Mouse (Mus musculus): ENCODE data around the gene Spryd7.
"Not testable (repeated sequence)": the region's sequence is repeated elsewhere in the genome, so short reads cannot be mapped to it uniquely, and the experiment has no call there.

Spryd7 gene

DNA sequence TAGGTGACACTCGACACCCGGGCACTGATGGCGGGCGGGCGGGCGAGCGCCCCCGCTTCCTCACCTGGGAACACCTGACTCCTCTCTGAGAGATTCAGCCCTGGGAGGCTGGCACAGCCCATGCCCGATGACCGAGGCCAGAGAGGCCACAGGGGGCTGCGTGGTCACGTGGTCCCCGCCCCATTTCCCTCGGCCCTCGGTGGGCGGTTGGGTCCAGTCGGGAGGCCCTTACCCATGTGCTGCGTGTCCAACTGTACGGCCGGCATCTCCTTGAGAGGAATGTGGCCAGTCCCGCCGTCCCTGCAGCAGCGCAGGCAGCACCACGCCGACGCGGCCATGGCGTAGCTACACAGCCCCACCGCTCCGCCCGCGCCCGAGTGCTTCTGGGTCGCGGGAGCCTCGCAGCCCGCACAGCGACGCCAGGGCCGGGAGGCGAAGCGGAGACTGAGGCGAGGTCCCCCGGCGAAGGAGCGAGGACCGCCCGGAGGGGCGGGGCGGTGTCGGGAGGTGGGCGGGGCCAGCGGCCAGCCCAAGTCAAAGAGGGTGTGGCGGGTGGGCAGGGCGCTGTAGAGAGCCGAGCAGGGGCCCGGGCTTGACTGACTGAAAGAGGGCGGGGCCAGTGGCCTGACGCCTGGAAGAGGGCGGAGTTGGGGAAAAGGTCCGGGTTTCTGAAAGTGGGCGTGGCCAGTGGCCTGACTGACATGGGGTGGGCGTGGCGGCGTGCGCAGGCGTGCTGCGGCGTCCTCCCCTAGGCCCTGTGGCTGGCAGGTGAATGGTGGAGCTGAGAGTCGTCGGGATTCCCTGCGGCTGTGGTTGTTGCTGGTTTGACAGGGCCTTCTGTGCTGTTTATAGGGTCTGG, at the start of gene Spryd7:
Spryd7 (minus strand) TSS at position 598 of the 859 bp plus-strand sequence.
- in situ Hi-C loops (cut with MboI): no loop called here

DNA sequence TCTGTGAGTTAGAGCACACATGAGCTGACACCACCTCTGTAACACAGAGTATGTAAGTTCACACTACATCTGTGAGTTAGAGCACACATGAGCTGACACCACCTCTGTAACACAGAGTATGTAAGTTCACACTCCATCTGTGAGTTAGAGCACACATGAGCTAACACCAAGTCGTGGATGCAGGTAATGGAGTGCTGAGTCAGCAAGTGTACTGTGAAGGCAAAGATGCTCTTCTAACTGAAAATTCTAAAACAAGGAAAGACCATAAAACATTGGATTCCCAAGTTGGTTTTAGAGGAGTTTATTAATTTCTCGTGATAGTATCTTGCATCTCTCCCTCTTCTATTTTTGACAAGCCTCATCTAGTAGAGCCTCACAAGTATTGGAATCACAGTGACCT, 49.4 kb upstream of the Spryd7 start:
- in situ Hi-C loops (cut with MboI): not testable (repeated sequence)

DNA sequence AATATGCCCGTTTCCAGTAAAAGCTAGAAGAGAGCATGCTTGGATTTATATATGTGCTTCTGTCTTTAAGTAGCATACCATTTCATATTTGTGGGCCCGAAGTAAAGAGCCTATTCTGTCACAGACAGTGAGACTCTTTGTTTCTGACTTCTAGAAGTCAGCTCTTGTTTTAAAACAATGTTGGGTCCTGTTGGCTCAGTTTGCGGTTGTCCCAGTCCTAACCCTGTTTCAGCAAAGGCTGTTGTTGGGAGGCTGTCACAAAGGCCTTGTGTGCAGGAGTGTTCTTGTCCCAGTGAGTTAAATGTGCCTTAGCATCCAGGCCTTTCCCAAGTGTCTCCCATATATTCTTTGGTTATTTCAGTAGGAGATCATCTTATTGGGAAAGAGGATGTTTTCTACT, 47.4 kb upstream of the Spryd7 start:
- in situ Hi-C loops (cut with MboI): no loop called here

DNA sequence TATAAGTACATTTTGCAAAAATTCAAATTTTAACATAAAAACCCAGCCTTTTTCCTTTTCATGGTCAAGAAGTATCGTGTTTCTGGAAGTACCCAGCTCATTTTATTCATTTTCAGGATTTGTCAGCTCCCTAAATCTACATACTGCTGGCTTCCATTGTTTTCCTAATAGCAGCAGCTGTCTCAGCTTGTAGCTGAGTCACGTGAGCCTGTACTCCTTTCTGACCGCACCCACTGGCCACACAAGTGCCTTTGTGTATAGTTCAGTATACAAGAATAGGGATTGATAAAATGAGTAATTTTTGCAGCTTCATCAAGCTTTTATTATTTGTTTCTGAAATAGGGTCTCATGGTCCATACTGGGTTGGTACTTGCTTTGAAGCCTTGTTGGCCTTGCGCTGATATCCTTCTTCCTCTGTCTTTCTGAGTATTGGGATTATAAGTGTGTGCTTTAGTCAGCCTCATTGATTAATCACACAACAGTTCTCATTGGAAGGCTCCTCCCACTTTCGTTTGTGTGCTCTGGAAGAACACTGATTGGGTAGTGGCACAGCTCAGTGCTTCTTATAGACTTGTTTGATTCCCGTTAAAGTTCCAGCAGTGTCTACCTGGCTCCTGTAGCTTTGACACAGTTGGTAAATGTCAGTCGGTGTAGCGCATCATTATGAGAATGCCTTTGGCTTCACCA, 46.5 kb upstream of the Spryd7 start:
- in situ Hi-C loops (cut with MboI): no loop called here

DNA sequence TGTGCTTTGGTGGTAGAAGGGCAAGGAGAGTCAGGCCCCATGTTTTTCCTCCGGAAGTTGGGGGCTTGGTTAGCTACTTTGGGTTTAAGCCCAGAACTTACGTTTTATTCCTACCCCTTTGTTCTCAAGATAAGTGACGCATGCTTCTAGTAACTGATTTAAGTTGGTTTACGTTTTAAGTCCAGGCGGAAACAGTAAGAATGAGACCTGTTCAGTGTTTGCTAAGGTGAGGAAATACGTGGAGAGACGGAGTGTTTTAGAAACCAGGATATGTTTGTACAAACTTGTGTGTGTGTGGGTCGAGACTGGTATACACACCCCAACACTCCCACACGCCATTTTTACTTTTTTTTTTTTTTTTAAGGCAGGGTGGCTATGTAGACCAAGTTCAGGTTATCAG, 44.7 kb upstream of the Spryd7 start:
- in situ Hi-C loops (cut with MboI): no loop called here

DNA sequence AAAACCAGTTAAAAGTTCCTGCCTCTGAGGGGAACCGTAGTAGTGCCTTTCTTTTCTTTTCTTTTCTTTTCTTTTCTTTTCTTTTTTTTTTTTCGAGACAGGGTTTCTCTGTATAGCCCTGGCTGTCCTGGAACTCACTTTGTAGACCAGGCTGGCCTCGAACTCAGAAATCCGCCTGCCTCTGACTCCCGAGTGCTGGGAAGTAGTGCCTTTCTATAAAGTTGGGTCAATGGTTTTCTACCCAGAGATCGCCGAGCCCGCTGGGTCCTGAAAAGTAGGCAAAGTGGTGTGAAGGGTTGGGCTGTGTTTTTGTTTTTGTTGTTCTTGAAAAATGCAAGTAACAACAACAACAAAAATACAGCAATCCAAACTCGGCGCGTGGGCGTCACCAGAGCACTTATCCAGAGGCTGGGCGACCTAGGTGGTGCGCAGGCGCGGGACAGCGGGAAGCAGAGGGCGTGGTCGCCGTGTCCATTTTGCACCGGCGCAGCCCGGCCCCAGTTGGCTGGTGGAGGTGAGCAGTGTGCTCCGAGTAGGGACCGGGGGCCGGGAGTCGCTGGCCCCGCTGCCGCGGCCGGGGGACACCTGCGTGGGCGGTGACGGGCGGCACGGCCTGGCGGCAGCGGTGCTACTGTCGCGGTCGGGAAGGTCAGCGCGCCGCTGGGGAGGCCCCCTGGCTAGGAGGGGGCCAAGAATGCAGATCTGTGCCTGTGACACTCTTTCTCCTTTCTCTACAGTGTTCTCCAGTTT, 42.5 kb upstream of the Spryd7 start:
- in situ Hi-C loops (cut with MboI): no loop called here

DNA sequence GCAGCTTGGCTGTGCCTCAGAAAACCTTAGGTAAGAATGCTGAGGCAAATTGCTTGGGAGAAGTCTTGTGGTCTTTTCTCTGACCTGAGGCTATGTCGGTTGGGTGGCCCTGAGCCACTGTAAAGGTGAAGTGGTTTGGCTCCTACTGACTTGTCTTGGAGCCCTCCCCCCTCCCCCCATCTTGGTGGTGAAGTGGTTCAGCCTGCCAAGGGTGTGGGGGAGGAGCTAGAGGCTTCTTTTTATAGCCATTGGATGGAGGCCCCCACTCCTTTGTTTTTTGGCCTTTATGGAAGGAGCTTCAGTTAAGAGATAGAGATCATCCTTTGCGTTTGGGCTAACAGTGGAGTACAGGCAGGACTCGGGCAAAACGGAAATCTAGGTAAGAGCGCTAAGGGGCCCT, 41.3 kb upstream of the Spryd7 start, which contains the start of gene Trim13:
Trim13 (plus strand) TSS at position 280 of the 400 bp plus-strand sequence.
- in situ Hi-C loops (cut with MboI): no loop called here

DNA sequence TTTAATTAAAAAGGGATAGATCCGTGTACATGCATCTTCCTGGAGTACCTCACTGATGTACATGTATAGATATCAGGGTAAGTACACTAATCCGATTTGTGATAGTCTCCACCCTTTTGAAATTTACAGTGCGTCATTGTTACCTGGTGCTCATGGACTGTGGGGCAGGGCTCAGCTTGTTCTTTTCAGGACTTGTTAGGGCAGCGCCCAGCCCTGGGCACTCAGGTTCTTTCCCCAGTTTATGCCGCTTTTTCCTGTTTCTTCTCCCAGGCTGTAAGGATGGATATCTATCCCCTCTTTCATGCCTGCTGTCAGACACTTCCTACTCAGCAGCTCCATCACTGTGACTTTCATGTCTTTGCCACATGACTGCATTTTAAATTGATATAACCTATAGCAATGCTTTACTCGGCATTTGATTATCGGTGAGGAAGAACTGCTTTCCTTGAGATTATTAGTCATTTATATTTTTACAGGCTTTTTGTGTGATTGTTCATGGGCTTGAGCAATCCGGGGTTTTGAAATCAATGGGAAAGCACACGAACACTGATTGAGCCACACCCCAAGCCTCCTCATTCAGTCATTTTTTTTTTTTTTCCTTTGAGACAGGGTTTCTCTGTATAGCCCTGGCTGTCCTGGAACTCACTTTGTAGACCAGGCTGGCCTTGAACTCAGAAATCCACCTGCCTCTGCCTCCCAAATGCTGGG, 40.2 kb upstream of the Spryd7 start:
- in situ Hi-C loops (cut with MboI): no loop called here

DNA sequence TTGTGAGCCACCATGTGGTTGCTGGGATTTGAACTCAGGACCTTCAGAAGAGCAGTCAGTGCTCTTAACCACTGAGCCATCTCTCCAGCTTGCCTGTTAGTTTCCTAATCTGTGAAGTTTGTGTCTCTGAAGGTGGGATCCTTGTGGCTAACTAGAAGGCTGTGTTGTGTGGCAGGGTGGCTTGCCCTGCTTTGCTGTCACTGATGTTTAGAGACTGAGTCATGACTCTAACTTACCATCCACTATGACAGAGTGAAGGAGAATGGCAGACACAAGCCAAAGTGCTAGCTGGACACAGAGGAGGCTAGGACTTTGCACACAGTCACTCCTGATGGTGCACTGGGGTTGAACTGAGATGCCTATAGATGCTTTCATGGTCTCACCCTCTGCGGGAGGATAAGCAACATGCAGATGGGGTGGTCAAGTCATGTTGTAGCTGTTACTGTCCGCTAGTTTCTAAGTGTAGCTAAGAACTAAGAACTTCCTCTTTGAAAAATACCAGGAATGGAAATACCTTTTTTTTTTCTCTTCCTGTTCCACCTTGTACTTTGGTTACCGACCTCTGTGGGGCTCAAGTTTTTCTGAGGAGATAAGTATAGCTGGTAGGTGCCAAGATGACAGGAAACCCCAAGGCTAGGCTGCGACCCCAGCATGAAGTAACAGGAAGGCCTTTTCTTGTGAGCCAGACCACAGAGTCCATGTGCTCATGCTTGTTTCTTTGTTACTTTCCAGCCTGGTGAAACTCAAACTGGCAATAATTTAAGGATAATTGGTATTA, 32.8 kb upstream of the Spryd7 start:
- in situ Hi-C loops (cut with MboI): no loop called here

DNA sequence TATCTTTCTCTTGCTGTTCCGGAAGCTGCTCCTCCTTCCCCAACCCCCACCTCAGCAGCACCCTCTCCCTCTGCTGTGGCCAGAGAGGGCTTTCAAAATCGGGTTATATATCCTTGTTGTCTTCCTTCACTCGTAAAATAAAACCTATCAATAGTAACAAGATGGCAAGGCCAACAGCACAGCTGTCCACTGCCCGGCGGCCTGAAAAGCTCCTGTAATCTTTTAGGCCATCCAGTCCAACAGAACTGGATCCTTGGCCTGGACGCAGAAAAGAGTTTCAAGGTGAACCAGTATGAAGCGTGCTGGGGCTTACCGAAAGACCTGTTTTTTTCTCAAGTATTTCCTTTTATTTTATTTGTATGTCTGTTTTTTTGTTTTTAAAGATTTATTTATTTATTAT, 19.3 kb upstream of the Spryd7 start:
- in situ Hi-C loops (cut with MboI): loop anchor here (10.0 kb wide), 3 partner anchors 459 to 879 kb away; partner anchors contain the start of gene Gucy1b2

DNA sequence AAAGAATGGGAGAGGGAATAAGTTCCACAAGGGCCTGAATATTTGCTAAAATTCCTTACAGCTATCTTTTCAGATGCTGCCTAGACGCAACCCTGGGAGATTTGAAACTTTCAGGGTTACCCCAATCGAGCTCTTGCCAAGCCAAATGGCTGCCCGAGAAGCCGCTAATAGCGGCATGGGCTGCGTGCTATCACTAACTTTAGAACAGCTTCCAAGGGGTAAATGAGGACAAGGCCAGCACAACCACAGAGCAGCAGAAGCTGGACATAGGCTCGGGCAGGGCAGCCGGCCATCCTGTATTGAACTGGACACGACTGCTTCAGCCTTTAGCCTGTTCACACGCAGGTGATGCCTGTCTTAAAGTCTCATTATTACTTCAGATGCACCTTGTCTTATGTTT, 18.4 kb upstream of the Spryd7 start:
- in situ Hi-C loops (cut with MboI): loop anchor here (10.0 kb wide), 3 partner anchors 460 to 880 kb away; partner anchors contain the start of gene Gucy1b2

DNA sequence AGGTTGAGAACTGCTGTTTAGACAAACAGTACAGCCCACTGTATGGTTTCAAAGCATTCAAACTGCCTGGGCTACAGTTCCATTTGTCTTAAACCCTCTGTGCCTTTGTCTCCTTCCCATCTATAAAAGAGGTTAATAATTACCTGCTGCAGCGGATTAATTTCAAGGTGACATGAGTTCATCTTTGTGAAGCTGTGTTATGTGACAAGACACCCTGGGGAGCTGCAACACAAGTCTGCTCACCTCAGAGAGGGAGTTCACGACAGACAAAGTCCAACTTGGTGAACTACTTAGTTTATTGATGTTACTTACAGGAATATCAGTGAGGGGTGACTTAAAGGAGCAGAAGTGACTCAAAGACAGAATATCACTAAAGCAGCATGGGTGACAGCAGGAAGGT, 15.4 kb upstream of the Spryd7 start:
- in situ Hi-C loops (cut with MboI): loop anchor here (10.0 kb wide), 3 partner anchors 463 to 883 kb away; partner anchors contain the start of gene Gucy1b2

DNA sequence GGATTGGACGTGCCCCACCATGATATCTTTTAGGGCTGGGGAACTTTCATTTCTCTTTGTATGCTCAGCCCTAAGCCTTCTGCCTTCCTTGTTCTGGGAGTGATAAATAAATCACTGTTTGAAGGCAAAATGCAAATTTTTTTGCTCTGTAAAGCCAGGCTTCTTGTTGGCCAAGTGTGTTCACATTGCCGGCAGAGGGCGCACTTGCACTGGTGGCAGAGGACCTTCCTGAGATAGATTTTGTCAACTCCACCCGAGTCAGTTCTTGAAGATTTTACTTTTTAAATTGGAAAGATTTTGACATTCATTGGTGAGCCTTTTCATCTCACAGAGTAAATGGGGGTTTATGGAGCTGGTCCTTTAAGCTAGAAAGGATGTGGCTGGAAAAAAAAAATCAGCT, 14.7 kb upstream of the Spryd7 start:
- in situ Hi-C loops (cut with MboI): loop anchor here (10.0 kb wide), 3 partner anchors 463 to 883 kb away; partner anchors contain the start of gene Gucy1b2

DNA sequence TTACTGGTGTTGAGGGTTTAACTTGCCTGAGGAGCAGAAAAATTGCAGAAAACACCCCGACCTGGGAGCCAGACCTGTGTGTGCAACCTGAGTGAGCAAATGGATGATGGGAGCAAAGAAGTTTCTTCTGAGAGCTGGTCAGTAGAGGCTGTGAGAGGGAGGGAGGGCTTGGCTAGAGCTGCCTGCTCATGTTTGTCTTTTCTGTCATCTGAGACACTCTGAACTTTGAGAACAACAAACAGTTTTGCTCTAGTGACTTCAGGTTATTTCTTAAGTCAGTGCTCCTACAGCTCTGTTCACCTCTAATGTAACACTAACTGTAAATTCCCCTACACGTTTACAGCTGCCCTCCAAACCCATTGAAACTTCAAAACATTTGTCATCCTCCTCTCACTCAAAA, 12.7 kb upstream of the Spryd7 start:
- in situ Hi-C loops (cut with MboI): no loop called here

DNA sequence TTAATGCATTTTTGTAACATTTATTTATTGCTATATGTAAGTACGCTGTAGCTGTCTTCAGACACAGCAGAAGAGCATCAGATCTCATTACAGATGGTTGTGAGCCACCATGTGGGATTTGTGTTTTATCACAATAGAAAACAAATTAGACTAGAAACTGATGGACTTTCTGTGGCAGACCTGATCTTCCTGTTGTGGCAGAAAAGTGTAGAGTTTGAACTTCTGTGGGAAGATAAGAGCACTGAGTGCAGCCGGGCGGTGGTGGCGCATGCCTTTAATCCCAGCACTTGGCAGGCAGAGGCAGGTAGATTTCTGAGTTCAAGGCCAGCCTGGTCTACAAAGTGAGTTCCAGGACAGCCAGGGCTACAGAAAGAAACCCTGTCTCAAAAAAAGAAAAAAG, 9.5 kb upstream of the Spryd7 start:
- in situ Hi-C loops (cut with MboI): not testable (repeated sequence)

DNA sequence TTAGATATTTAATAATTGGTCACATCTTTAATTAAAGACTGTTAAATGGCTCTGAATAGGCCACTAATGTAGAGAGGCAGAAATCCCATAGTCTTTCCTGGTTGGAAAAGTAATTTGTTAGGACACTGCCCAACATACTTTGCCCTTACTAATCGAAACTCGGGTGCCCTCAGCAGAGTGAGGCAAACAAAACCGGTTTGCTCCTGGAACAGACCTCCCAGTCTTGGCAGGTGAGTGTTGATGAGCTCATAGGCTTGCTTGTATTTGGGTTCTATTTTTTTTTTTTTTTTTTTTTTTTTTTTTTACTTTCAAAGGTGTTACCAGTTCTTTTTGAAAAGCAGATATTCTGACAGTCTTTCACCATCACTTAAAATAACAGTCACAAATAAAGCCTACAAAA, 3.2 kb upstream of the Spryd7 start:
- in situ Hi-C loops (cut with MboI): no loop called here

DNA sequence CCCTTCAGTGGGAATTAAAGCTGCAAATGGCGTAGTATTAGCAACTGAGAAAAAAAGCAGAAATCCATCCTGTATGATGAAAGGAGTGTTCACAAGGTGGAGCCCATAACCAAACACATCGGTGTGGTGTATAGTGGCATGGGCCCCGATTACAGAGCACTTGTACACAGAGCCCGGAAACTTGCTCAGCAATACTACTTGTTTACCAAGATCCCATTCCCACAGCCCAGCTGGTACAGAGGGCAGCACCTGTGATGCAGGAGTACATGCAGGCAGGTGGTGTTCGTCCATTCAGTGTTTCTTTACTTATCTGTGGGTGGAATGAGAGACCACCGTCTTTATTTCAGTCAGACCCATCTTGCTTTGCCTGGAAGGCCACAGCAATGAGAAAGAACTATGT, 2.2 kb upstream of the Spryd7 start:
- in situ Hi-C loops (cut with MboI): no loop called here

DNA sequence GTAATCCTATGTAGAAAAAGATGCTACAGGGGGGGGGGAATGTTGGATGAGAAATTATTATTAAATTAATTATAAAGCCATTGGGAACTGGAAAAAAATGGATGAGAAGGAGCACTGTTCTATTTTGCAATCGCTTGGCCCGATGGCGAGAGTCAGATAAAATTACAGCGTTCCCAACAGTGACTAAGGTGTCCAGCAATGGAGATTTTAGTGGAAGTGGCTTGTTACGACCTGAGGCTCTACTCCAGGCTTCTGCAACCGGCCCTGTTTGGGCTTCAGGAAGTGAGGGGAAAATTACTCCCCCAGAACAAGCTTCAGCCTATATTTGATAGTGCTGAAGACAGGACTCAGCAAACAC, 776 bp downstream of the Spryd7 start:
- in situ Hi-C loops (cut with MboI): no loop called here

DNA sequence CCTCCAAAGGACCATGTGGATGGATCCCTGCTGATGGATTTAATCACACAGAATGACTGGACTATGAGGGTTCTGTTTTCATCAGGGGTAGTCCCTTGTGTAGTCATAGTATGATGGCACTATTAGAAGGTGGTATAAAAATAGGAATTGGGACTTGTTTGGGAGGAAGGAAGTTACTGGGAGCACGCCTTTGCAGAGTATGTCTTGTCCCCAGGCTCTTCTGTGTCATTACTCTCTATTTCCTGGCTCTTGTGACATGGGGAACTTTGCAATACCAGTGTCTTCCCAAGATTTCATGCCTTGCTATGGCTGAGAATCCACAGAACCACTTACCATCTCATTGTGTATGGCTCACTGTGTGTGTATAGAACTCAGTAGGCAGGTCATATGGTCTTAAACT, 8.1 kb downstream of the Spryd7 start:
- in situ Hi-C loops (cut with MboI): no loop called here

DNA sequence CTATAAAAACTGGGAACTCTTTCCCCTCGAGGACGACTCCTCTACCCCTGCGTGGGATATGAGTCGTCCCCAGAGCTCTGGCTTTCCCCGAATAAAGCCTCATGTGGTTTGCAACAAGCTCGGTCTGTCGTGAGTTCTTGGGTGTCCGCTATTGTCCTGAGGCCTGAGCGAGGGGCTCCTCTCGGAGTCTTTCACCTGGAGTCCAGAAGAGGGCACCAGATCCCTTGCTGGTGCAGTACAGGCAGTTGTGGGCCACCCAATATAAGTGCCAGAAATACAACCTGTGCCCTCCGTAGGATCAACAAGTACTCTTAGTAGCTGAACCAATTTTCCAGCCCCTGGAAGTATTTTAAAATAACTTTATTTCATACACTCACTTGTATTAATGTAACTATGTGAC, 18.9 kb downstream of the Spryd7 start:
- in situ Hi-C loops (cut with MboI): not testable (repeated sequence)

All from mature B cell (primary cell).